In the genomic region with DNA sequence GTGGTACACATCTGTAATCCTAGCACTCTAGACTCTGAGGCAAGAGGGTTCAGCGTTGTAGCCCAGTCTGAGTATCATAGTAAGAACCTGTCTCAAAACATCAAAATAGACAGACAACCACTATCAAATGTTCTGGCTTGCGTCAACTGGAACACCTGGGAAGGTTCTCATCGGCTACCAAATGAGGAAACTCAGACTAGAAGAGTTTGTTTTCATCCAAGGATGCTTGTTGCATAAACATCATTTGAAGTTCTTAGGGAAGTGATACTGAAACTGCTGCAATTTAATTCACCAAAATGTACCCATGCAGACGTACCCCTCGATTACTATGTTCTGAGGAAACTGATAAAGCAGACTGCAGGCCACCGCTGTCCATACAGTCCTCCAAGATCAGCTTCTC, we compare ENCODE assay signal across 22 mouse cellular contexts.
"Had no signal": no experiment of that assay in that cellular context is flagged by ENCODE, and none has a peak within 500 bp of the region (broad histone marks: within the 10 kb centered on the region; RNA-seq: fewer than 3 reads in every experiment).

No protein-coding gene starts in this region.

- H3K36me3 ChIP-seq: lung, embryonic 15.5 days; midbrain, embryonic 10.5 days; midbrain, embryonic 13.5 days; neural tube, embryonic 12.5 days; neural tube, embryonic 15.5 days had no signal

- H3K4me3 ChIP-seq: lung, embryonic 15.5 days; midbrain, embryonic 10.5 days; midbrain, embryonic 13.5 days; neural tube, embryonic 12.5 days; neural tube, embryonic 15.5 days had no signal

- H3K4me2 ChIP-seq: lung, embryonic 15.5 days; midbrain, embryonic 13.5 days; neural tube, embryonic 12.5 days; neural tube, embryonic 15.5 days had no signal

- H3K9ac ChIP-seq: liver, embryonic 14.5 days; lung, embryonic 15.5 days; midbrain, embryonic 13.5 days; neural tube, embryonic 12.5 days; neural tube, embryonic 15.5 days had no signal

- ATAC-seq: inflammation-experienced regulatory T-cells, adult 6 months; intestine, embryonic 16.5 days; midbrain, embryonic 13.5 days had no signal

- DNase-seq: kidney, adult 18-20 months; kidney, adult 9 months; kidney, postnatal 14 days; kidney, postnatal 4 days; lung, adult 18-20 months; lung, postnatal 10 days; lung, postnatal 36 days; retina, postnatal 1 day; right cerebral cortex, postnatal 25 days; spleen, adult 18-20 months; thymus, adult 2 months; thymus, postnatal 14 days; thymus, postnatal 4 days had no signal

- H3K4me1 ChIP-seq: midbrain, embryonic 13.5 days; neural tube, embryonic 12.5 days; neural tube, embryonic 15.5 days had no signal

- H3K27me3 ChIP-seq: lung, embryonic 15.5 days; midbrain, embryonic 13.5 days; neural tube, embryonic 12.5 days; neural tube, embryonic 15.5 days had no signal

- H3K9me3 ChIP-seq: lung, embryonic 15.5 days; midbrain, embryonic 10.5 days; midbrain, embryonic 13.5 days; neural tube, embryonic 12.5 days; neural tube, embryonic 15.5 days had no signal

- H3K27ac ChIP-seq: liver, embryonic 14.5 days; lung, embryonic 15.5 days; midbrain, embryonic 10.5 days; midbrain, embryonic 13.5 days; neural tube, embryonic 12.5 days; neural tube, embryonic 15.5 days; stomach, postnatal 0 days had no signal
